Mouse (Mus musculus): ENCODE measurements around the gene Gm9507. TPM values are rescaled to one million over a fixed set of nuclear protein-coding genes. Genes with fewer than 3 reads are reported as not detected.
"Not testable (repeated sequence)": the region's sequence is repeated elsewhere in the genome, so short reads cannot be mapped to it uniquely, and the experiment has no call there.

Gene Gm9507
- polyA plus RNA-seq, 1 experiment: not detected

DNA sequence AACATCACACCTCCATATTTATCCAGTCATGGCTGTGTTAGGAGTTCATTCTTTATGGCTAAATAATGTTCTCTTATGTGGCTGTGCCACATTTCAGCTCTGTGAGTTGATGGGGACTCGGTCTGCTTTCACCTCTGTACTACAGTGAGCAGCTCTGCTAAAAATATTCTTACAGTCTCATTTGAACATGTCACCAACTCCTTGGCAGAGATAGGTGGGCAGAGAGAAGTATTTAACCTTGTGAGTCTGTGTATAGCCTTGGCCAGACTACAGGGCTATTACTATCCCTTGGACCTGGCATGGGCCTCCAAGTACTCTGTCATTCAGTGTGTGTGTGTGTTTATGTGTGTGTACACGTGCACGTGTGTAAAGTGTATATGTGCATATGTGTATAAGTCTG is 39.5 kb downstream of the Gm9507 start:
- not testable (repeated sequence) for DNase-seq; H3K27ac ChIP-seq (ENCODE audit: control insufficient read depth, insufficient read depth, low read length); H3K4me1 ChIP-seq (replicated peaks; ENCODE audit: control insufficient read depth, insufficient read depth, low read length); H3K36me3 ChIP-seq (ENCODE audit: control insufficient read depth, insufficient read depth, low read length); H3K4me3 ChIP-seq (ENCODE audit: control insufficient read depth, insufficient read depth, low read length); H3K27me3 ChIP-seq (ENCODE audit: control insufficient read depth, insufficient read depth, low read length)
- 67% methylated on average over 3 of the region's 3 CpGs for WGBS

DNA sequence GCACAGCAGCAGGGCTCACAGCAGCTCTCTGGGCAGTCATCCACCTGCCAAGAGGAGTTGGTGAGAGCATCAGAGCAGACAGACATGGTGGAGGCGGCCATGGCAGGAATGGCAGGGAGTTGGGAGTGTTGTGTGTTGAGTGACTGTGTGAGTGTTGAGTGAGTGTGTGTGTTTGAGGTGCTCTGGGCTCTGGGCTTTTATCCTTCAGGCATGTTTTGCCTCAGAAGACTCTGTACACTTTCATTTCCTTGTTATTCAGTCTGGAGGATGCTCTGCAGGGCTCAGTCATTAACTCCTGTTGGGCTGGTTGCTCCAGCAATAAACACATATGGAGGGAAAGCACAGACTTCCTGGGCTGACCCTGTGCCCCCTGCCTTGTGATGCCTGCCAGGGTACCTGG is 40.4 kb downstream of the Gm9507 start, which contains the start of gene Gm3238:
TSS of gene Gm3238 (minus strand) at position 101 of the 400 bp plus-strand sequence.
- H3K36me3 ChIP-seq (ENCODE audit: control insufficient read depth, insufficient read depth, low read length); H3K27me3 ChIP-seq (ENCODE audit: control insufficient read depth, insufficient read depth, low read length); H3K4me1 ChIP-seq (replicated peaks; ENCODE audit: control insufficient read depth, insufficient read depth, low read length); DNase-seq; H3K27ac ChIP-seq (ENCODE audit: control insufficient read depth, insufficient read depth, low read length); H3K4me3 ChIP-seq (ENCODE audit: control insufficient read depth, insufficient read depth, low read length): not testable (repeated sequence)
- whole genome bisulfite sequencing: 86% methylated on average over 1 of the region's 1 CpGs

DNA sequence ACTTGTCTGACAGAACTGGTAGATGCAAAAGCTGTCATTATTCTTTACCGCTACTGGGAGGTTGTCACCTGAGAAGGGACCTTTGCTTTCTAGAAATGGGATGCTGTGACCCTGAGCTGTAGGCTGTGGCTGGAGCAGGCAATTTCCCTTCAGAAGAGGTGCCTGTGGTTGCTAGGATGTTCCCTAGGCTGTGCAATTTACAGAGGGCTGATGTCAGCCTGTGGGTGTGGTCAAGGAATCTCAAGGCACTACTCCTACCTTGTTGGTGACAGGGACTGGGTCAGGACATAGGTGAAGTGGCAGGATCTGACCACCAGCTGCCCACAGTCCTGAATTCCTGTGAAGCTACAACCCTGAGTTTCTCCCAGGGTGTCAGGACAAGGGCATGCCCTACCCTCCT is 41.9 kb downstream of the Gm9507 start:
- WGBS: 86% methylated on average over 1 of the region's 1 CpGs
- TF ChIP-seq POLR2A (IDR thresholded peaks at IDR 0.05; ENCODE audit: control insufficient read depth, extremely low read depth, insufficient read depth, low read length, poor library complexity) (no peak), CTCF (IDR thresholded peaks at IDR 0.05; ENCODE audit: borderline replicate concordance, control insufficient read depth, extremely low read depth, insufficient read depth, low read length, poor library complexity) (no peak)
- Histone ChIP-seq H3K4me1 (replicated peaks; ENCODE audit: control insufficient read depth, insufficient read depth, low read length) (no peaks in the 10 kb centered on the region), H3K27me3 (ENCODE audit: control insufficient read depth, insufficient read depth, low read length) (no peaks in the 10 kb centered on the region), H3K4me3 (ENCODE audit: control insufficient read depth, insufficient read depth, low read length) (no peak overlapping the region), H3K27ac (ENCODE audit: control insufficient read depth, insufficient read depth, low read length) (no peak overlapping the region), H3K36me3 (ENCODE audit: control insufficient read depth, insufficient read depth, low read length) (no peaks in the 10 kb centered on the region)
- DNase-seq: no peak

Other genes starting within 250 kb of the Gm9507 start
- gene Pttg1ip, start 230.1 kb downstream of the Gm9507 start, polyA plus RNA-seq (2012; rRNA removed): 103 and 129 TPM in 2 replicates
- gene Sumo3, start 205.7 kb downstream of the Gm9507 start, polyA plus RNA-seq (2012; rRNA removed): 236 and 248 TPM in 2 replicates
- gene Gm49325, start 205.6 kb downstream of the Gm9507 start, polyA plus RNA-seq (2012; rRNA removed): not detected in 2 replicates
- 52.0 and 52.6 TPM in 2 replicates for gene Ube2g2, start 189.6 kb downstream of the Gm9507 start, polyA plus RNA-seq (2012; rRNA removed)
- 0.97 and 1.3 TPM in 2 replicates for gene Tspear, start 125.3 kb downstream of the Gm9507 start, polyA plus RNA-seq (2012; rRNA removed)
- gene Gm19402, start 121.1 kb downstream of the Gm9507 start, polyA plus RNA-seq (2012; rRNA removed): not detected in 2 replicates
- not detected in 2 replicates for gene Gm9508, start 114.6 kb downstream of the Gm9507 start, polyA plus RNA-seq (2012; rRNA removed)
- not detected in 2 replicates for gene Gm10272, start 105.2 kb downstream of the Gm9507 start, polyA plus RNA-seq (2012; rRNA removed)
- gene Gm10024, start 100.4 kb downstream of the Gm9507 start, polyA plus RNA-seq (2012; rRNA removed): not detected in 2 replicates
- gene Gm10142, start 96.0 kb downstream of the Gm9507 start, polyA plus RNA-seq (2012; rRNA removed): not detected in 2 replicates
- 0.23 TPM in 1 of 2 replicates, not detected in the other for gene Krtap12-1, start 91.2 kb downstream of the Gm9507 start, polyA plus RNA-seq (2012; rRNA removed)
- gene Gm10100, start 85.4 kb downstream of the Gm9507 start, polyA plus RNA-seq (2012; rRNA removed): not detected in 2 replicates
- not detected in 2 replicates for gene Gm18596, start 69.2 kb downstream of the Gm9507 start, polyA plus RNA-seq (2012; rRNA removed)
- gene Gm9736, start 60.5 kb downstream of the Gm9507 start, polyA plus RNA-seq (2012; rRNA removed): not detected in 2 replicates
- gene Gm3233, start 52.2 kb downstream of the Gm9507 start, polyA plus RNA-seq (2012; rRNA removed): not detected in 2 replicates
- not detected in 2 replicates for gene Gm3238, start 40.5 kb downstream of the Gm9507 start, polyA plus RNA-seq (2012; rRNA removed)
- gene Gm7138, start 34.9 kb downstream of the Gm9507 start, polyA plus RNA-seq (2012; rRNA removed): not detected in 2 replicates
- gene Gm3250, start 29.3 kb downstream of the Gm9507 start, polyA plus RNA-seq (2012; rRNA removed): not detected in 2 replicates
- not detected in 2 replicates for gene Gm7137, start 23.6 kb downstream of the Gm9507 start, polyA plus RNA-seq (2012; rRNA removed)
- not detected in 2 replicates for gene Gm9639, start 16.8 kb downstream of the Gm9507 start, polyA plus RNA-seq (2012; rRNA removed)
- gene Gm19668, start 12.7 kb downstream of the Gm9507 start, polyA plus RNA-seq (2012; rRNA removed): not detected in 2 replicates
- not detected in 2 replicates for gene Gm2696, start 2.8 kb upstream of the Gm9507 start, polyA plus RNA-seq (2012; rRNA removed)
- not detected in 2 replicates for gene Krtap10-4, start 15.3 kb upstream of the Gm9507 start, polyA plus RNA-seq (2012; rRNA removed)
- gene Krtap10-10, start 24.1 kb upstream of the Gm9507 start, polyA plus RNA-seq (2012; rRNA removed): 0.12 TPM in 1 of 2 replicates, not detected in the other
- 0.36 TPM in 1 of 2 replicates, not detected in the other for gene Gm36176, start 35.0 kb upstream of the Gm9507 start, polyA plus RNA-seq (2012; rRNA removed)
- not detected in 2 replicates for gene Gm10318, start 41.0 kb upstream of the Gm9507 start, polyA plus RNA-seq (2012; rRNA removed)
- 0.24 and 0.27 TPM in 2 replicates for gene Gm3285, start 50.1 kb upstream of the Gm9507 start, polyA plus RNA-seq (2012; rRNA removed)
- gene Lrrc3, start 90.7 kb upstream of the Gm9507 start, polyA plus RNA-seq (2012; rRNA removed): 1.1 and 1.9 TPM in 2 replicates
- 16.4 and 21.0 TPM in 2 replicates for gene Trpm2, start 158.7 kb upstream of the Gm9507 start, polyA plus RNA-seq (2012; rRNA removed)
- gene 1810043G02Rik, start 166.7 kb upstream of the Gm9507 start, polyA plus RNA-seq (2012; rRNA removed): 39.0 and 49.5 TPM in 2 replicates
- gene Pfkl, start 198.2 kb upstream of the Gm9507 start, polyA plus RNA-seq (2012; rRNA removed): 81.2 and 93.7 TPM in 2 replicates
- gene Dnmt3l, start 230.1 kb upstream of the Gm9507 start, polyA plus RNA-seq (2012; rRNA removed): 0.93 and 1.8 TPM in 2 replicates
- gene Aire, start 231.8 kb upstream of the Gm9507 start, polyA plus RNA-seq (2012; rRNA removed): 84.0 and 93.7 TPM in 2 replicates

Measured in thymus, adult 2 months (tissue).